Mouse (Mus musculus): ENCODE data around the gene Senp1.

GRCm38 (mm10) chr15:97990124-97990523, 103.4 kb downstream of the Senp1 start:
- no peak for TF ChIP-seq USF1 (IDR thresholded peaks at IDR 0.05; ENCODE audit: low read depth)
- TF ChIP-seq E2F4 (IDR thresholded peaks at IDR 0.05; ENCODE audit: insufficient read depth) = no peak
- no peak for TF ChIP-seq POLR2A (IDR thresholded peaks at IDR 0.05; ENCODE audit: insufficient read length, low read depth)
- TF ChIP-seq REST (IDR thresholded peaks at IDR 0.05; ENCODE audit: insufficient read depth, insufficient read length) = no peak
- no peak for TF ChIP-seq POLR2AphosphoS2 (IDR thresholded peaks at IDR 0.05; ENCODE audit: insufficient read length, low read depth)
- TF ChIP-seq CEBPB (IDR thresholded peaks at IDR 0.05; ENCODE audit: insufficient read depth, poor library complexity, severe bottlenecking) = no peak
- no peak for TF ChIP-seq MAX (IDR thresholded peaks at IDR 0.05; ENCODE audit: low read depth)

Measured in myocyte (in vitro differentiated cells).